Mouse (Mus musculus) CH12.LX (cell line): ENCODE measurements at regions not wholly inside any gene's neighbourhood (a gene's known extent, or its start where the extent isn't known, plus 50 kb on each side); places are given as distances from the start of the nearest gene placed in this dataset.

Source experiments
- CTCF ChIP-seq, 2 experiments: IDR thresholded peaks in 1 of 2; conservative IDR thresholded peaks in 1 of 2; 2 replicates each; pipeline ENCODE4 v1.5.1; 2011 to 2012; ENCODE audit warnings: low read depth in 2 of 2, low read length in 2 of 2, improper control_type of control experiment in 1 of 2, inconsistent platforms in 1 of 2, mild to moderate bottlenecking in 1 of 2, moderate library complexity in 1 of 2
- GABPA ChIP-seq: IDR thresholded peaks from 2 replicates; pipeline ENCODE4 v1.6.1; 2012; ENCODE audit warnings: low read depth, low read length, improper control_type of control experiment, inconsistent platforms; ENCODE audit not compliant: insufficient replicate concordance
- HCFC1 ChIP-seq: IDR thresholded peaks from 2 replicates; pipeline ENCODE4 v1.6.1; 2012; ENCODE audit warnings: low read depth, mild to moderate bottlenecking, inconsistent platforms, low read length, improper control_type of control experiment
- KAT2A ChIP-seq: IDR thresholded peaks from 2 replicates; pipeline ENCODE4 v1.6.1; 2012; ENCODE audit warnings: low read length, improper control_type of control experiment, inconsistent platforms; ENCODE audit not compliant: insufficient replicate concordance
- MEF2A ChIP-seq: IDR thresholded peaks from 2 replicates; pipeline ENCODE4 v1.6.1; 2014; ENCODE audit warnings: low read depth, mild to moderate bottlenecking, inconsistent platforms, low read length, improper control_type of control experiment, borderline replicate concordance
- MXI1 ChIP-seq: IDR thresholded peaks from 2 replicates; pipeline ENCODE4 v1.6.1; 2011; ENCODE audit warnings: mild to moderate bottlenecking, low read depth, low read length, improper control_type of control experiment
- NELFE ChIP-seq: IDR thresholded peaks from 2 replicates; pipeline ENCODE4 v1.6.1; 2011; ENCODE audit warnings: low read depth, low read length, improper control_type of control experiment
- POLR2A ChIP-seq: IDR thresholded peaks from 2 replicates; pipeline ENCODE4 v1.6.1; 2011; ENCODE audit warnings: low read depth, mild to moderate bottlenecking, improper control_type of control experiment, low read length
- SIN3A ChIP-seq: IDR thresholded peaks from 2 replicates; pipeline ENCODE4 v1.6.1; 2012; ENCODE audit warnings: low read length, improper control_type of control experiment, inconsistent platforms
- USF1 ChIP-seq: IDR thresholded peaks from 2 replicates; pipeline ENCODE4 v1.6.1; 2014; ENCODE audit warnings: low read depth, mild to moderate bottlenecking, inconsistent platforms, low read length, improper control_type of control experiment
- USF2 ChIP-seq: conservative IDR thresholded peaks from 2 replicates; pipeline ENCODE4 v1.6.1; 2011; ENCODE audit warnings: low read depth, low read length, improper control_type of control experiment
- ZC3H11A ChIP-seq: IDR thresholded peaks from 2 replicates; pipeline ENCODE4 v1.6.1; 2012; ENCODE audit warnings: low read depth, mild to moderate bottlenecking, inconsistent platforms, low read length, improper control_type of control experiment
- ZKSCAN1 ChIP-seq: IDR thresholded peaks from 2 replicates; pipeline ENCODE4 v1.6.1; 2012; ENCODE audit warnings: low read depth, inconsistent platforms, low read length, improper control_type of control experiment, borderline replicate concordance

- TF ChIP-seq CTCF (conservative IDR thresholded peaks at IDR 0.05 in 1 of 2, IDR thresholded peaks at IDR 0.05 in 1 of 2; ENCODE audit: low read depth in 2 of 2, low read length in 2 of 2) (no peak), MXI1 (no peak), GABPA (no peak), HCFC1 (no peak), POLR2A (no peak), SIN3A (no peak), ZC3H11A (no peak), ZKSCAN1 (no peak), KAT2A (no peak), NELFE (no peak), USF2 (no peak), MEF2A (no peak), USF1 (no peak)
Measured at GRCm38 (mm10) chr2:133443024-133443423, 108.9 kb upstream of the Bmp2 start.
